Mouse (Mus musculus) ES-CJ7 (cell line): ENCODE measurements at regions not wholly inside any gene's neighbourhood (a gene's known extent, or its start where the extent isn't known, plus 50 kb on each side); places are given as distances from the start of the nearest gene placed in this dataset.
A peak's percentile ranks its signal among the peaks of the same experiment; 100 is the strongest.

Source experiments
- DNase-seq: peaks from one replicate; pipeline ENCODE4 v3.0.0; 2011; ENCODE audit warnings: low read depth, low spot score

GRCm38 (mm10) chr12:54577235-54577634 is 79.1 kb downstream of the Sptssa start:
- DNase-seq, result peak; percentile 21

GRCm38 (mm10) chr12:54576821-54577220 is 79.6 kb downstream of the Sptssa start:
- no peak for DNase-seq

- no peak for DNase-seq
Observed at GRCm38 (mm10) chr12:54572866-54573265, 83.5 kb downstream of the Sptssa start.

DNA sequence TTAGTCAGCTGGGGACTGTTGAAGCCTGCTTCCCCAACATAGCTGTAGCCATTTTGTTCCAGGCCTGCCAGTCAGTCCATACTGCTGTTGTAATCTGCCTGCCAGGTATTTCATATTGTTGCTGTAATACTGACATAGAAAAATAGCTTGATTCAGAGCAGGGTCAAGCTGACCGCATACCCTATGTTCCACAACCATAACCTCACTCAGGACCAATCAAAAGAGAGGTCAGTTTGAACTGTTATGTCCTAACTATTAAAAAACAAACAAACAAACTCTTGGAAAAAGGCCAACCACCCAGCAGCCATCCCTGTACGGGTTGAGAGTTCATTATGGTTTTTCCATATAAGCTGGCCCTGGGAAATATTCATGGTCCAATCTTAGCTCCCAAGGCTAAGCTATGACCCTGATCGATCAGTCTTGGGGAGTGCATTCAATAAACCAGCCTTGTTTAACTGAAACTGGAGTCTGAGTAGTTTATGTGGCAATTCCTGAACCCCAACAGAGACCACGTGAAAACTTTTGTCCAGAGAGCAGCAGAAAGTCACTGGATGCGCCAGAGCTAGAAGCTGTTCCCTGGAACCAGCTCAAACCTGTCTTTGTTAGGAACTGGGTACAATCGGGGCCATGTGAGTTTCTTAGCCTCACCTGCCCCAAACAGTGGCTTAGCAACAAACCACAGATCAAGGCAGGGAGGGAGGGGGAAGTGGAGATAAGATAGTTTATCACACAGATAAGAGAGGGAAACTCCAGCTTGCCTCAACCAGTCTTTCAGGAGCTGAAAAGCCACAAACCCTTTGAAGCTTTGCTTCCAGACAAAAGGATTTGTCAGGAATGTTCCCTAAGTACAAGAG is 88.1 kb downstream of the Sptssa start:
- DNase-seq, result no peak

DNA sequence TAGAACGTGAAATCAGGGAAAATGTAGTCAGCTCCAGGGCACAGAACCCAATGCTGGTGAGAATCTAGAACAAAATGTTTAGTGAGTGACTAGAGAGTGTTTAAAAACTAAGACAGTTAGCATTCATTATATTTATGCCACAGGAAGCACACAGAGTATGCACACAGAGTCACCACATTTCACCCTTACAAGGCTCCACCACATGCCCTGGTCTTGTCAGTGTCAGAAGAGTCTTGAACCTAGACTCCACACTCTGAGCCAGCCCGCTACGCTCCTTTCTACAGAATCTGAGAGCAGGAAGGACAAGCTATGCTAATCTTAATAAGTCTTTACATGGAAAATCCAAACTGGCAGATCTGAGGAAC is 89.0 kb downstream of the Sptssa start:
- no peak for DNase-seq

DNA sequence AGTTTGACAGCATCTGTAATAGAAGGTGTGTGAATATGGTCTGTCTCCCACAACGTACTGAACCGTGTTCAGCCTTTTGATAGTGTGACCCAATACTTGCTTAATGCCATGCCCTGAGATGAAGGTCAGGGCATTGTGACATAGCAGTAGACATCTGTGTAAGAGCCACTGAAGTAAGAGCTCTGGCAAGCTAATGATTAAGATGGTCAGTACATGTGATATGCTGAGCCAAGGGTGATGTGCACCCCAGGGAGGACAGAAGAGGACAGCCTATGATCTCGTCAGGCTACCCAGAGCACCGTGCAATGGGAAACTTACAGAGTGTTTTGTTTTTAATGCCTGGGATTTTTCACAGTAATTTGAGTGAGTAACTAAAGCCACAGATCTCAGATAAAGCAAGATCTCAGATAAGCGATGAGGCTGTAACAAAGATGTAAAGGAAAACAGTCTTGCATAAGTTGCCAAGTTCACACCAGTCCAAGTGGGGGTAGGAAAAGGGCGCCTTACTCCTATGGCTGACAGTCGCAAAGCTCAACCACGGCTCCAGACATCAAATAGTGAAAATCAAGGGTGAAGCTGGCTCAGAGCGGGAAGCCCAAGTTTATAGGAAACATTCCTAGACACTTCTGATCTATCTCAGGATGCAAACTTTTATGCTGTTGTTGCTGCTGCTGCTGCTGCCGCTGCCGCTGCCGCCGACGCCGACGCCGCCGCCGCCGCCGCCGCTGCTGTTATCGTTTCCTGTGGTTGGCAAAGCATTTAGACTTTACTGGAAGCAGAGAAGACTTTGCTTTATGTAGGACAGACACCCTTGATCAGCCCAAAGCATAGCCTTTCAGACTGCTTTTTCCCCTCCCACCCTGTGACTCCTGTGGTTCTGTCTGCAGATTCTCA is 89.6 kb downstream of the Sptssa start:
- DNase-seq, result no peak

DNA sequence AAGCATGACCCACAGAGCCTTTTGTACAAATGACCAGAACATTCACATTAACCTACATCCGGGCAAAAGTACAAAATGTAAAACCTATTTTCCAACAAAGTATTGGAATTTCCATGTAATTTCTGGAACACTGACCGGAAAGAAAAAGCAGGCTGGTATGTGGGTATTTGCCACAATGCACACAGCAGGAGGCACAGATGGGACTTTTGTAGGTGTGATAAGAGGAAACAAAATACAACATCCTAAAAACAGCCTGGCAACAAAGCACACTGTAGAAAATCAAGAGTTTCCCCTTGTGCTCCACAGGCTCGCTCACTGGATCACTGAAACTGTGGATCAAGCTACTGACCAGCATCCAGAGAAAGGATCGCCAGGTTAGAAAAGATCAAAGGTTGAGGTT is 94.4 kb downstream of the Sptssa start:
- no peak for DNase-seq

DNA sequence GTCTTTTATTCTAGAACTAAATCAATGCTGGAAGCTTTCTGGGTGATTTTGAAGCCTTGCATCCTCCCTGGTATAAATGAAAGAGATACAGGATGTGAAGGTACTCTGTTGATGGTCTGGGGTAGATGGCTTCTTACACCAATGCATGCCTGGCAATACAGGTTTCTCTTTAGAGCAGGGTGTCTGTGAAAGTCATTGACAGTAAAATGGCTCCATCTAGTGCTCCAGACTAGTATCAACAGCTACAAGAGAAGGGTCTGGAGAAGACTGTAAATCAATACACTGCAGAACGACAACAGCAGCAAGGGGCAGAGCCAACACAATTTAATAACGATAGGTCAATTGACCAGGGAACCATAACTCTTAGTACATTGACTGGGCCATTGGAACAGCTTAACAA is 98.3 kb downstream of the Sptssa start:
- peak; percentile 66 for DNase-seq

DNA sequence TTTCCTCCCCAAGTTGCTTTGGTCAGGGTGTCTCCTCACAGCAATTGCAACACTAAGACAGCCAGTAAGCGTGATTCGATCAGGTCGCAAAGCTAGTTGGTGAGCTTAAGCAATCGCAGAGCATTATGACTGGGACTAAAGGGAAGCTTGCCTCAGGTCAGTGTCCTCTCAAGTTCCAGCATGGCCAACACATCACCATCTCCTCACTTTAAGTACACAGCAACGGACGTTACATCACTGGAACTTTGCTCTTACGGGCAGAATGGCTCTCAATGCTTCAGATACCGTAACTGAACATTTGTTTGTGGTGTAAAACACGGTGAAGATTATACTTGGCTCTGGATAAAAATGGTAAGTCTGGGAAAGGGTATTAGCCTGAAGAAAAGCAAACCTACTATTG is 106.7 kb downstream of the Sptssa start:
- no peak for DNase-seq

DNA sequence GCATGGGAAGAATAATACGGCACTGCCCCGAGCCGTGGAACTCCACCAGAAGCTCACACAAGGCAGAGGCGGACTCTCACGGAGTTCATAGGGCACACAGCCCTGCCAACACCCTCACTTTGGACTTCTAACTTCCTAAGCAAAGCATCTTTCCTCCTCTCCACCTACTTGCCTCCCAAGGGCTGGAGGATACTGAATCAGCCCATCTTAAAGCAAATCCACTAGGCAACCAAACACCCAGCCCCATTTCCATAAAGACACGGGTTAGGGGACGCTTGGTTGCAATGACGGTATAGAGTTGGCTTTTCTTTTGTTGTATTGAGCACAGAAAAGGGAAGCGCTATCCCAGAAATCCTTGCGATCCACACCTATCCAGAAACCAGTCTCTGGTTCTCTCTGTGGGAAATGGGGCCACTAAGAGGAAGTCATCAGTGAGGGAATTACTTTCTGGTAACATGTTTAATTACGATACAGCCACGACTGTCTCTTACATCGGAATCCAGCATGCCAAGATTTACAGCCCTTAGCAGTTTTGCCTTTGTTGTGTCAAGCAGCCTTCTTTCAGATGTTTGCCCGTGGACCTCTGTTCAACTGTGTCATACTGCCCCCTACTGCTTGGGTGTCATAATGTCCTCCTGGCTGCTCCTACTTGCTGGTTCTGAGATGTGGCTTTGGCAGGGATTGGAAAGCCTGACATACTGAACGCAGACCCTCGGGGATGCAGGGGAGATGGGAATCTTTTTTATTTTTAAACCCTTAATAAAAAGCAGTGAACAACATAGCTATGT is 110.4 kb downstream of the Sptssa start:
- peak; percentile 86 for DNase-seq

- no peak for DNase-seq
Observed at GRCm38 (mm10) chr12:54538320-54538705, 118.1 kb downstream of the Sptssa start.

GRCm38 (mm10) chr12:54537690-54538319 is 118.6 kb downstream of the Sptssa start:
- no peak for DNase-seq

DNA sequence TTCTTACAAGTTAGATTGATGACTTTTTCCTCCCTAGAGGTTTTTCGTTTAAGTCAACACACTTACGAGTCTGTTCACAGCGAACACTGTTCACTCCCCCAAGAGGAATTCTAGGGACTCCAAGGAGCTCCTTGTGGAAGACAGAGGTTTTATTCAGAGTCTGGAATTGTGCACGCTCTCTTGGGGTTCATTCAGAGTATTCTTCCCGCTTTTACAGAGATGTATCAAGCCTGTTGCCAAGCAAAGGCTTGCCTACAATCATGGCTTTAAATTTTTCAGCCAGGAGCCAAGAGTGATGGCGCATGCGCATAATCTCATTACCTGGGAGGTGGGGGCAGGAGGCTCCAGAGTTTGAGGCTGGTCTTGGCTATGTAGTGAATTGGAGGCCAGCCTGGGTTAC is 119.4 kb downstream of the Sptssa start:
- no peak for DNase-seq

DNA sequence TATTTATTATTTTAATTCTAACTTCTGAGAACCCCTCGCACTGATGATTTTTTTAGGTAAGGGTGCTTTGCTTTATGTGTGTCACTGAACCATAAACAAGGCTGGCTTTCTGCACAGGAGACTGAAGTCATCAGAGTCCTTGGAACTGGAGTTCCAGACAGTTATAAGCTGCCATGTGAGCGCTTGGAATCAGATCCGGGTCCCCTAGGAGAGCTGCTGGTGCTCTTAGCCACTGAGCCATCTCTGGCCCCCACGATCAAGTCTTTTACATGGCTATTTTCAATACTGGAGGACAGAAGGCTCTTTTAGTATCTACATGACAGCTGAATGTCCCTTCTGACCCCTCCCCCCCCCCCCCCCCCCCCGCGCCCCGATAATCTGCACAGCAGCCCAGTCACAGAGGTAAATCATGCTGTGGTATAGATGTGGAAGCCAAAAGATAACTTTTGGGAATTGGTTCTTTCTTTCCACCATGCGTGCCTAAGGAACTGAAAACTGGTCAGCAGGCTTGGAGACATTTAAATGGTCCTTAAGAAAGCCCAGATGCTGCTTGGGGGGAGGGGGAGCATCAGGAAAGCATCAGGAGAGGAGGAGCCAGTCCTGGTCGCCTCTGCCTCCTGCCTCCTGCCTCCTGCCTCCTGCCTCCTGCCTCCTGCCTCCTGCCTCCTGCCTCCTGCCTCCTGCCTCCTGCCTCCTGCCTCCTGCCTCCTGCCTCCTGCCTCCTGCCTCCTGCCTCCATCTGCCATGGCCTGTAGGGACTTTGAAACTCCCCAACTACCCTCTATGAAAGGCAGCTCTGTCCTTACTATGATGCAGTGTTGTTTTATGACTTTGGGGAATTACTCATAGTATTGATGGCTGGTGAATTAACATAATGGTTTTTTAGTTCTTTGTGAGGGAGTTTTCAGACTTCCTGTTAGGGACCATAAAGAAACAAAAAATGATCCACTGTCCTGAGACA is 120.5 kb downstream of the Sptssa start:
- no peak for DNase-seq

GRCm38 (mm10) chr12:54534910-54535309 is 121.5 kb downstream of the Sptssa start:
- no peak for DNase-seq

DNA sequence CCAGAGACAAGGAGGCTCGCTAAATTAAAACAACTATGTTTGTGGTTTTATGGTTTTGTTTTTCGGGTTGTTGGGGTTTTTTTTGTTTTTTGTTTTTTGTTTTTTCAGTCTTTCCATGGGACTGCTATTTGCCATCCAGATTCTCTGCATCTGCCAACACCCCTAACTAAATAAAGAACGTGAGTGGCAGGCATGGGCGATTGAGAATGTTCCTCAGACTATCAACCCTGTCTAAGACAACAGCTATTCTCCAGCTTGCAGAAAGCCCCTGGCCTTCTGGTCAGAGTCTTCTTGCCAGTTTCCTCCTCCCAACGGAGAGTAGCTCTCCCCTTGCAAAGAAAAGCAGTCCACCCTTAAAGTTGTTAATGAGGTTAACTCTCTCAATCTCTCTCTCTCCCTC is 123.2 kb downstream of the Sptssa start:
- DNase-seq, result no peak

DNA sequence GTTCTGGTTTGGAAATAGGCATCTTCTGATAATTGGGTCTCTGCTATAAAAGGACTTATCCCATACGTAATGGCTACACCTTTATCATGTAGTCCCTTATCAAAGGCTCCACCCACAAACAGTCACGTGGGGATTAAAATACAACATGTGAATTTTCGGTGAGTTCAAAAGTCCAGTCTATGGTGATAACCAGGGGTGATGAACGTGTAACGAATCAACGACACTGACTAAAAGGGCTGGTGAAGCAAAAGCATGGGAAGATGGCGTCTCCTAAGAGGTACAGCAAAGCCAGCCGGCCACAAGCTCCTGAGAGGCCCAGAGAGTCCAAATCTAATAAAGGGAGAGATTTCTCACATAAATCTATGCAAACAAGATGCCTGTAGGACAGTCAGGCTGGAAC is 124.3 kb downstream of the Sptssa start:
- no peak for DNase-seq

DNA sequence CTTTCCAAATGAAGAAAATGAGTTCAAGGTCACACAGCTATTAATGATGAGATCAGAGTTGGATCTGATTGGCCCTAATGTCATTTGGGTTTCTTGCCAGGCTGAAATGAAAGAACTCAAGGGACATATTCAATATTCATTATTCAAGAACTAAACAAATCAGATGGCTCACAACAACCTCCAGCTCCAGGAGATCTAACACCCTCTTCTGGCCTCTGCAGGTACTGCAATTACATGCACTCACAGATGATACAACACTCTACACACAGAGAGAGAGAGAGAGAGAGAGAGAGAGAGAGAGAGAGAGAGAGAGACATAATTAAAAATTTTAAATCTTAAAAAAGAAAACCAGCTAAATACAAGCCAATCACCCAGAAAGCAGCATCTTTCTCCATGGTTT is 128.3 kb downstream of the Sptssa start:
- peak; percentile 24 for DNase-seq

DNA sequence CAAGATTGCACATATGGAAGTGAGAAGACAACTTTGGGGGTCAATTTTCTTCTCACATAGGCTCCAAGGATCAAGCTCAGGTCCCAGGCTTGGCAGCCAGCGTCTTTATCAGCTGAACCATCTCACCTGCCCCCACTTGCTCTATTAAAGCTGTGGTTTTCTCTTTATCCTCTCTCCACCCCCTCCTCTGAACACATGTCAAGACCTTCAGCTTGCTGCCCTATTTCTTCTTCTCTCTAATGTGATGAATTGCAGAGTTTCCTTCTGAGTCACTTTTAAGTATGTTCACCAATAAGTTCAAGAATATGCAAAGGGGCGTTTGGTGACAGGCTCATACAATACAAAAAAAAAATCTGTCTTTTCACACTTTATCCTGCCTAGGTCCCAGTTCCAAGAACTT is 128.8 kb downstream of the Sptssa start:
- DNase-seq, result no peak

DNA sequence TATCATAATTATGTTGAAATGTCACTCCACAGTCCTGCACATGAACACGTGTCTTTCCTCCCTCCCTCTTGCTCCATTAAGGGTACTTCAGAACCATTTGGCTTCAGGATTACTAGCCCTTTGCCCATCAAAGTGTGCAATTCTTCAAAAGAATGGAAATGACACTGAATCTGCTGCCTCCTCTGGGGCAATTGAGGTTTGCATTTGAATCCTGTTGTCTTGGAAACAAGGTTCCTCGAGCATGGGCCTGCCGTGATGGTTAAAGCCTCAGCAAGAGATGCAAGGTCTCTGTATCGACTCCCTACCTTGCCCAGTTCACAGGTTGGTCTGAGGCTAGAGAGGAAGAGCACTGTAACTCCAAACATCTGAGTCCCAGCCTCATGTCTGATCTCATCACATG is 136.0 kb downstream of the Sptssa start:
- DNase-seq, result peak; percentile 49
